Mouse (Mus musculus) forebrain, embryonic 10.5 days (tissue): ENCODE results near the gene Ptprn2. TPM values are rescaled to one million over a fixed set of nuclear protein-coding genes. Genes with fewer than 3 reads are reported as not detected.

Experiments used
- DNase-seq: peaks from one replicate; pipeline ENCODE4 v3.0.0-alpha.2; 2017; ENCODE audit warnings: low spot score; ENCODE audit errors: extremely low spot score
- H3K27ac ChIP-seq: fragments of 300-500 bp; sonication (generic); 2 replicates; pipeline ENCODE4 v1.5.1; 2016; ENCODE audit warnings: mild to moderate bottlenecking
- H3K27me3 ChIP-seq: fragments of 300-500 bp; sonication (generic); 2 replicates; pipeline ENCODE4 v1.6.1; 2016; ENCODE audit warnings: mild to moderate bottlenecking; ENCODE audit not compliant: poor library complexity, severe bottlenecking
- H3K36me3 ChIP-seq: fragments of 300-500 bp; sonication (generic); replicated peaks from 2 replicates; pipeline ENCODE4 v1.6.1; 2016; ENCODE audit warnings: mild to moderate bottlenecking, moderate library complexity
- H3K4me1 ChIP-seq: fragments of 300-500 bp; sonication (generic); 2 replicates; pipeline ENCODE4 v1.6.1; 2016
- H3K4me3 ChIP-seq: fragments of 300-500 bp; sonication (generic); 2 replicates; pipeline ENCODE4 v1.5.1; 2016; ENCODE audit warnings: mild to moderate bottlenecking, moderate library complexity
- H3K9me3 ChIP-seq: fragments of 300-500 bp; sonication (generic); 2 replicates; pipeline ENCODE4 v1.6.1; 2016; ENCODE audit warnings: mild to moderate bottlenecking, moderate library complexity
- WGBS: fragments of 180-500 bp; shearing (Covaris S2); methylation state at CpG from one replicate; pipeline ENCODE4 v1.1.7; 2016; 5-methylcytosine and 5-hydroxymethylcytosine counted together
- polyA plus RNA-seq: library from polyadenylated mRNA; unstranded; fragments of >200 nt; fragmentation: Nextera tagmentation; extraction: Ambion mirVana; gene quantifications from 2 replicates; pipeline ENCODE4 v1.2.1, GENCODE M21; 2016

Ptprn2 gene
- polyA plus RNA-seq, 1 experiment from 2014 or later: 4.8 TPM

DNA sequence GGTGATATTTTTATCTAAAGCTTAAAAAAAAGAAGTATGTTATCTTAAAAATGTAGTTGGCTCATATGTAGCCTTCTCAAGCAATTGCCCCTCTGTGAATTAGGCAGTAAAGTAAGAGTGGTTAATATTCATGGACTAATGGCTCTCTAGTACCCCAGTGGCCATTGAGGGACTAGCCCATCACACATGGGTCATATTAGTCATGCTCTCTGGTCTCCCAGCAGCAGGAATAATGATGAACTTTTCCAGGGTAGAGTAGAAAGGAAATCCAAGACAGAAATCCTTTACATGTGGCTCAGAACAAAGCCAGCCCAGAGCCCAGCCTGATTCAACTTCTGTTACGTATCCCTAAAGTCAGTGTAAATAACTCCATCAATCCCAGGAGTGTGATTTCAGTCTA is 779.7 kb downstream of the Ptprn2 start:
- 57% methylated on average over 1 of the region's 1 CpGs for WGBS
- Histone ChIP-seq H3K36me3 (peaks cover 75% of the 10 kb centered on the region), H3K27me3 (no peaks in the 10 kb centered on the region), H3K4me1 (peaks cover 35% of the 10 kb centered on the region), H3K4me3 (no peak overlapping the region), H3K9me3 (no peaks in the 10 kb centered on the region), H3K27ac (peak overlapping the region; percentile 44; the same call in 1 of the 2 replicates)
- DNase-seq: no peak

DNA sequence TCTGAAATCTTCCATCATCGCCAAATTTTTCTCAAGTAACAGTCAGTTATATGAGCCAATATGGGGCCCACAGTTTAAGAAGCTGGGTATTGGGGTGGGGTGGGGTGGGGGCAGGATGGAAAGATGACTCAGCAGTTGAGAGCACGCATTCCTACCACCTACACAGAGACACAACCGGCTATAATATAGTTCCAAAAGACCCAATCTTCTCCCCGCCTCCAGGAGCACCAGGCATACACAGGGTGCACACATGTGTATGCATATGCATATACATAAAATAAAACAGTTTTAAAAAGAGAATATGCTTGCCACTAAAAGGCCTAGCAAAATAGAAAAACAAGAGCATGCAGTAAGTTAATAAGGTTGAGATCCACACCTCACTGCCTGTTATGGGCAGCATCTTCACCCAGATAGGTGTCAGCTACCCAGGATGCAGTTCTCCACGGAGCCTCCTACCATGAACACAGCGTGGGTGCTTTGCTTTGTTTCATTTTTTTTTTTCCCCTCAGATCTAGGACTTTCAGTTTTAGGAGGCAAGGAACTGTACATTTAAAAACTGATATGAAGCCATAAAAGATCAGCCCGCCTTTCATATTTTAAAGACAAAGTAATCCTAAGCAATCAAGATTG is 783.1 kb downstream of the Ptprn2 start:
- Histone ChIP-seq H3K36me3 (peaks cover 78% of the 10 kb centered on the region), H3K9me3 (no peaks in the 10 kb centered on the region), H3K27me3 (no peaks in the 10 kb centered on the region), H3K27ac (no peak overlapping the region), H3K4me1 (peaks cover 29% of the 10 kb centered on the region), H3K4me3 (no peak overlapping the region)
- WGBS: 88% methylated on average over 7 of the region's 7 CpGs
- no peak for DNase-seq

DNA sequence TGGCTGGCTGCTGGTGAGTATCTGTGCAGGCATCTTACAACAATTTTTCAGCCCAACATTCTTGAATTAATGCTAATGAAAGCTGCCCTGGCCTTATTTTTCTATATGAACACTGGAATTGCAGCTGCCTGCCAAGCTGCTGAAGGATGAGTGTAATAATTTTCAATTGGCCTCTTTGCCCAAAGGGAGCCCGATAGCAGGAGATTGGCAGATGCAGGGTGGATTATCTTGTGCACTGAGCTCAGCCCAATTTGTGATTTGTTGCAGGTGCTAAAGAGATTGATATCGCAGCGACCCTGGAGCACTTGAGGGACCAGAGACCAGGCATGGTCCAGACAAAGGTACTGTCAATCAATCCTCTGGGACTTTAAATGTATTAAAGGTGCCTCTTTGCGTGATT is 783.8 kb downstream of the Ptprn2 start:
- no peak for DNase-seq
- H3K4me3 ChIP-seq: no peak overlapping the region
- no peaks in the 10 kb centered on the region for H3K9me3 ChIP-seq
- 85% methylated on average over 4 of the region's 4 CpGs for WGBS
- H3K36me3 ChIP-seq: peaks cover 85% of the 10 kb centered on the region
- H3K4me1 ChIP-seq: peaks cover 30% of the 10 kb centered on the region
- no peak overlapping the region for H3K27ac ChIP-seq
- no peaks in the 10 kb centered on the region for H3K27me3 ChIP-seq

DNA sequence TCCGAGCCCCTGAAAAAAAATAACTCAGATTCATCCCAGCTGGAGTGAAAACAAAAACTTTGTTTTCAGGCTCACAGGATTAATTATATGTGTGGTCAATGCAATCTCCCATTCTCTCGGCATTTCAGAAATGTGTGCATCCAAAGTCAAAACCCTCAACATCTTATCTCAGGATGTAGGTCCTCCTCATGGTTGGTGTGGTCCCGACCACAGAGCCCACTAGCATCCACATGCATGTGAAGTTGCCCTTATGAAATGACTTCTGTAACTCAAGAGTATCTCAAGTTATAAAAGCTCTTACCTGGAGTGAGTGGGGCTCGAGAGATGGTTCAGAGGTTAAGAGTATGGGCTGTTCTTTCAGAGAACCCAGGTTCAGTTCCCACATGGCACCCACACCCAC is 784.7 kb downstream of the Ptprn2 start:
- Histone ChIP-seq H3K4me1 (peaks cover 30% of the 10 kb centered on the region), H3K36me3 (peaks cover 88% of the 10 kb centered on the region)

DNA sequence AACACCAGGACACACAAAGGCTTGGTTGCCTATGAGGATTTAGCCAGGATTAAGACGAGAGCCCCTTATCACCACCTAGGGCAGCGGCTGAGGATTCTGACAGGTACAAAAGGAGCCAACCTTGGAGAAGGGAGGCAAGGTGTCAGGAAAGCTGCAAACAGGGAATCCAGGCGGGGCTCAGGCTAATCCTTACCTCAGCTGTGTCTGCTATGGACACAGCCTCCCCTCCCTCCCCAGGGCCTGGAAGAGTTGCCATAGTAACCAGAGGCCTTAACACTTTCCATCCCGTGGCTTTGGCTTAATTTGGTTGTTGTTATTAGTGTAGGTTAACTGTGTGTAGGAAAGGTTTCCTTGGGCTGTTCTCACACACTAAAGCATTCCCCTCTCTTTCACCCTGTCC is 787.6 kb downstream of the Ptprn2 start:
- 11% methylated on average over 4 of the region's 4 CpGs for whole genome bisulfite sequencing
- Histone ChIP-seq H3K9me3 (no peaks in the 10 kb centered on the region), H3K27ac (peak overlapping the region; percentile 62), H3K36me3 (peaks cover 96% of the 10 kb centered on the region), H3K4me1 (peaks cover 30% of the 10 kb centered on the region), H3K27me3 (no peaks in the 10 kb centered on the region), H3K4me3 (no peak overlapping the region)
- no peak for DNase-seq

More for the DNA sequence above, 784.7 kb downstream of the Ptprn2 start:
- no peaks in the 10 kb centered on the region for H3K9me3 ChIP-seq
- no peak overlapping the region for H3K4me3 ChIP-seq
- no peak overlapping the region for H3K27ac ChIP-seq
- no peak for DNase-seq
- WGBS: 87% methylated on average over 4 of the region's 4 CpGs
- no peaks in the 10 kb centered on the region for H3K27me3 ChIP-seq

DNA sequence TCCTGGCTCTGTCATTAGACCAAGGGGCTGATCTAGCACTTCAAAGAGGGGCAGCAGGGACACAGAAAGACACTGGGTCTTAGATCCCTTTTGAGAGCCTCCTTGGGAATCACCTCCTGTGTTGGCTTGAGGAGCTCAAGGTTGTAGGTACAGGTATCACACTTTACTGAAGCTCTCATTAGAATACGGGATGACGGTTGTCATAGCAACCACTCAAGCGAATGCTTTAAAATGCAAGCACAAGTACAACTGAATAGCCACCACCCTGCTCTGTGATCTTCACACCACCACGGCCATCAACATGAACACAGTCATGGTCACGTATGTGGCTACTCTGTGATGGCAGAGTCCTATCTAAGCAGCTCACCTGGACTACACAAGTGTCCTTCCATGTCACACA is 789.1 kb downstream of the Ptprn2 start:
- H3K4me3 ChIP-seq: no peak overlapping the region
- no peak for DNase-seq
- H3K27ac ChIP-seq: no peak overlapping the region
- no peaks in the 10 kb centered on the region; the same call in 1 of the 2 replicates for H3K9me3 ChIP-seq
- peaks cover 100% of the 10 kb centered on the region for H3K36me3 ChIP-seq
- 85% methylated on average over 5 of the region's 5 CpGs for WGBS
- no peaks in the 10 kb centered on the region for H3K27me3 ChIP-seq
- H3K4me1 ChIP-seq: peaks cover 26% of the 10 kb centered on the region

DNA sequence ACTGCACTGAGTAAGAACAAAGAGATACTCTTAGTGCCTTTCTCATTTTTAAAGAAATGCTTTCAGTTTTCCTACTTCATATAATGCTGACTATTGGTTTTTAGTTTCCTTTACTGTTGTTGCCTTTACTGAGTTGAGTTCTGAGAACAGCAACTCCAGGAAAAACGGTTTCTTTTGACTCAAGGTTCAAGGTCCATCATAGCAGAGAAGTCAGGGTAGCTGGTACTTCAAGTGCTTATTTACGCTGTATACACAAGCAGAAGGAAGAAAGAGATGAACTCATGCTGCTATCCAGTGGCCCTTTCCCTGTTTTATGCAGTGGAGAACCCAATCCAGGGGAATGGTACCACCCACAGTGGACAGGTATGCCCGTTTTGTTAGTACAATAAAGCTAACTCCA is 795.3 kb downstream of the Ptprn2 start:
- 95% methylated on average over 3 of the region's 3 CpGs for WGBS
- H3K4me3 ChIP-seq: no peak overlapping the region
- peaks cover 59% of the 10 kb centered on the region for H3K36me3 ChIP-seq
- H3K27me3 ChIP-seq: no peaks in the 10 kb centered on the region
- no peaks in the 10 kb centered on the region; the same call in 1 of the 2 replicates for H3K9me3 ChIP-seq
- H3K27ac ChIP-seq: no peak overlapping the region
- no peak for DNase-seq
- H3K4me1 ChIP-seq: no peaks in the 10 kb centered on the region

DNA sequence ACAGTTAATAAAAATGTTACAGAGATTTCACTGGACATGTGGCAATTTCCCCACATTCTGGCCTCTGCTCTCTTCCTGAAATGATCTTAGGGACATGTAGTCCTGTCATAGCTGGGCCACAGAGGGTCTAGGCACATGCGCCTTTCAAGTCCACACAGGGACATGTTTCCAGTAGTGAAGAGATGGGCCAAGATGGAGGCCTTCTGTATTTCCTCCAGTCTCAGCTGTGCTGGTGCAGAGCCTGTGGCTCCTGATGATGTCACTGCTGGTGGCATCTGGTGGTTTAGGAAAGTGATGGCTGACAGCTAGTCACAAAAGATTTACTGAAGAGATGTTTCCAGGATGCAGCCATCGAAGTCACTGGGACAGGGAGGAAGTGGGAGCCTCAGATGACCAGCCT is 797.1 kb downstream of the Ptprn2 start:
- Histone ChIP-seq H3K27me3 (no peaks in the 10 kb centered on the region), H3K27ac (no peak overlapping the region), H3K4me1 (no peaks in the 10 kb centered on the region), H3K36me3 (peaks cover 40% of the 10 kb centered on the region), H3K4me3 (no peak overlapping the region), H3K9me3 (no peaks in the 10 kb centered on the region; the same call in 1 of the 2 replicates)
- no peak for DNase-seq
- 95% methylated on average over 2 of the region's 2 CpGs for WGBS

DNA sequence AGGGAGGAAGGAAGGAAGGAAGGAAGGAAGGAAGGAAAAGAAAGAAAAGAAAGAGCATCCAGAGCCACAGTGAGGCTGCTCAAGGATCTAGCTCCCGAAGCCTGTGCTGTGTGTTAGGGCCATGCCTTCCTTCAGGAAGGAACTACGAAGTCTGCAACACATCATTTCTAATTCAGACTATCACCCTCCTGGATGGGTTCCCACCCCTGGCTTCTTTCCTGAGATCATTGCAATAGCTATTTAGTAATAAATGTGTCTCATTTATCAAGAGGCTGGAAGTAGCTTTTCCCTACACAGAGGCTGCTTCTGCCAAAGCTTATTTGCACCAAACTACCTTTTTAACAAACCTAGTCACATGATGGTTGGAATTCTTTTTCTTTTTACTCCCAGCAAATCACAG is 801.9 kb downstream of the Ptprn2 start:
- WGBS: 96% methylated on average over 2 of the region's 2 CpGs

DNA sequence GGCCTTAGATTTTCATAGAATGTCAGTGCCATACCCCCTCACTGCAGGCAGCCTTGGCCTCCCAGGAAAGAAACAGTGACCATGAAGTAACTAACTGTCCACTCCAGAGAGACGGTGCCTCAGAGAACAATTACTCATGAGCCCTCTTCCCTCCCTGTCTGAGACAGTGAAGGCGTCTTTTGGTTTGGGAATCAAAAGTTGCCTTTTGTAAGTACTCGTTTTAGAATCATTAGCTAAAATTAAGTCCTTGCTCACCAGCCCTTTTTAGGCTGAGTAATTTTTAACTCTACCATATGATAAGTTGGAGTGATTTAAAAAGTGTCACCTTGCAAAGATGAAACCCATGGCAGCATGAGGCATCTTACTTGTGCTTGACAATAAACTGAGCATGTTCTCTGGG is 806.4 kb downstream of the Ptprn2 start:
- 80% methylated on average over 3 of the region's 3 CpGs for WGBS
- no peaks in the 10 kb centered on the region for H3K9me3 ChIP-seq
- no peaks in the 10 kb centered on the region for H3K27me3 ChIP-seq
- no peaks in the 10 kb centered on the region for H3K36me3 ChIP-seq
- no peak for DNase-seq
- no peak overlapping the region for H3K4me3 ChIP-seq
- no peaks in the 10 kb centered on the region for H3K4me1 ChIP-seq
- no peak overlapping the region for H3K27ac ChIP-seq

More for the DNA sequence above, 801.9 kb downstream of the Ptprn2 start:
- Histone ChIP-seq H3K27ac (no peak overlapping the region), H3K9me3 (no peaks in the 10 kb centered on the region), H3K4me3 (no peak overlapping the region), H3K4me1 (no peaks in the 10 kb centered on the region), H3K36me3 (peaks cover 7% of the 10 kb centered on the region), H3K27me3 (no peaks in the 10 kb centered on the region)
- no peak for DNase-seq

DNA sequence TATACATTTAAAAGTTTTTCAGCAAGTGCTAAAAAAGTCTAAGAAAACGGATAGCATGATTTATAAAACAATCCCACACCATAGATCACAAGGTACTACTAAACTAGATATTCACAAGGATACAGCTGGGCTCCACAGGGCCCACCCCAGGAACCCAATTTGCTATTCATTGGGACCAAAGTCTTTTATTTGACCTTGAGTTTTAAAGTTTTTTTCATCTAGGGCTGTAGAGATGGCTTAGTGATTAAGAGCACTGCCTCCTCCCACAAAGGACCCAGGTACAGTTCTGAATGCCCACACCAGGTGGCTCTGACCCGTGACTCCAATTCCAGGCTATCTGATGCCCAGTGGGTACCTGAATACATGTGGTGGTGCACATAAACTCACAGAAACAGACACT is 811.3 kb downstream of the Ptprn2 start:
- DNase-seq: no peak
- no peak overlapping the region for H3K27ac ChIP-seq
- H3K9me3 ChIP-seq: no peaks in the 10 kb centered on the region
- H3K4me1 ChIP-seq: no peaks in the 10 kb centered on the region
- H3K36me3 ChIP-seq: no peaks in the 10 kb centered on the region
- H3K27me3 ChIP-seq: no peaks in the 10 kb centered on the region
- 59% methylated on average over 2 of the region's 2 CpGs for WGBS
- no peak overlapping the region for H3K4me3 ChIP-seq

DNA sequence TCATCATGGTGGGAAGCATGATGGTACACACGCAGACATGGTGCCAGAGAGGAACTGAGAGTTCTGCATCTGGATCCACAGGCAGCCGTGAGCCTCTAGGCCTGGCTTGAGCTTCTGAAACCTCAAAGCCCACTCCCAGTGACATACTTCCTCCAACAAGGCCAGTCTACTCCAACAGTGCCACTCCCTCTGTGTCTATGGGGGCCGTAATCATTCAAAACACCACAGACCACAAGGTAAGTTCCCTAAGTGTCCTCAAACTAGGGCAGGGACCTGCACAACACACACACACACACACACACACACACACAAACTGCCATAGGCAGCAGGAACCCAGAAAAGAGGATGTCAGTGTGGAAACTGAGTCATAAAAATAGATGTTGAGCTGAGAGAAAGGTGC is 813.6 kb downstream of the Ptprn2 start:
- Histone ChIP-seq H3K4me3 (no peak overlapping the region), H3K9me3 (no peaks in the 10 kb centered on the region), H3K36me3 (no peaks in the 10 kb centered on the region), H3K27me3 (no peaks in the 10 kb centered on the region), H3K4me1 (no peaks in the 10 kb centered on the region), H3K27ac (no peak overlapping the region)
- DNase-seq: no peak
- 93% methylated on average over 3 of the region's 3 CpGs for WGBS

DNA sequence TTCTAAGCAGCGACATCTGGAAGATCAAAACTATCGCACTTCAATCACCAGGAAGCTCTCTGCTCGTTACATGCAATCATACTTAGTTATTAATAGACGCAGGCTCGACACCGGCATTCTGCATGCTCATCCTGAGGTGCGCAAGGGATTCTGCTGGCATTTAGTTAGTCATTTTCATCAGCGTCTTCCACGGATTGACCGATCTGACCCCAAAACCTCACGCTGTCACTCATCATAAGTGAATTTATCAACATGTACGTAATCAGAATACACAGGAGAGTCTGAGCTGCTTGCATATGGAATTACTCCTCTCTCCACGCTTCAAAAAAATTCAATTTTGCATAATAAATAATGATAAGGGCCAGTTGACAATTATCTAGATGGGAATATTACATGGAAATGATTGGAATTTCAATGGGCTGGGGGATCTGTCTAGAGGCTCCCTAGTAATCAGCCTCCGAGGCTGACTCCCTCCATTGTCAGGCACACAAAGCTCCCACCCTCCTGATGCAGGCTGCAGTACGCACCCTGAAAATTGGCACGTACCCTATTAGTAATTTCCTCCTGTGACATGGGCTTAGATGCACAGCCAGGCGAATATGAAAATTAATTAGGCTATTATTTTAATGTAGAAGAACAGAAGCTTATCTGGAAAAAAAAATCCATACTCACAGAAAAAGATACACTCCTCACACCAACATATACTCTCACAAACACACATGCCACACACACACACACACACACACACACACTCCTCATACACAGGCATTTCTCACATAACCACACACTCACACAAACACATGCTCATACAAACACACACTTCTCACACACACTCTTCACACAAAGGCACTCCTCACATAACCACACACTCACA is 819.5 kb downstream of the Ptprn2 start:
- Histone ChIP-seq H3K4me1 (peaks cover 19% of the 10 kb centered on the region), H3K36me3 (no peaks in the 10 kb centered on the region), H3K9me3 (no peaks in the 10 kb centered on the region), H3K4me3 (no peak overlapping the region), H3K27me3 (no peaks in the 10 kb centered on the region), H3K27ac (peak overlapping the region; percentile 22; the same call in 1 of the 2 replicates)
- WGBS: 83% methylated on average over 17 of the region's 17 CpGs
- no peak for DNase-seq
